Mouse (Mus musculus) bone marrow macrophage, adult 2 months (primary cell): ENCODE measurements around the gene Nubp2.

ENCODE experiments used
- CTCF ChIP-seq: IDR thresholded peaks from 2 replicates; pipeline ENCODE4 v1.5.1; 2012; ENCODE audit warnings: low read depth, mild to moderate bottlenecking, low read length, moderate library complexity
- POLR2A ChIP-seq: IDR thresholded peaks from 2 replicates; pipeline ENCODE4 v1.6.1; 2012; ENCODE audit warnings: mild to moderate bottlenecking, low read depth, low read length, borderline replicate concordance

- TF ChIP-seq CTCF = no peak
- no peak for TF ChIP-seq POLR2A
These were observed 27.2 kb downstream of the Nubp2 start for GRCm38 (mm10) chr17:24858967-24859366.
